Comparison of ENCODE assay signal across 48 mouse cellular contexts in the genomic region with DNA sequence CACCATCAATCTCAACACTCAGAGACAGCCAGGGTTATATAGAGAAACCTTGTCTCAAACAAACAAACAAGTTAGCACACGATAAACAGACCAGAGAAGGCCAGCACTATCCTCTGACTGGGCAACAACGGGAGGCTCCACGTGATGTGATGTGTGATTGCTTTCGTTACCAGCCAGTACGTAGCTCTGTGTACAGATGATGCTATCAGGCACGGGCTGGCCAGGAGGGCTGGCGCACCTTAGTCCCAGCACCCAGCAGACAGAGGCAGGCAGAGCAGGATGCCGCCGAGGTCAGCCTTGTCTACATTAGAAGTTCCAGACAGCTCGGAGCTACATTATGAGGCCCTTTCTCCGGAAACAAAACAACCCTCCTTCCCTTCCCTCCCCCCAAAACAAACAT. TPM values are rescaled to one million over a fixed set of nuclear protein-coding genes. Genes with fewer than 3 reads are reported as not detected.
"Had no signal": no experiment of that assay in that cellular context is flagged by ENCODE, and none has a peak within 500 bp of the region (broad histone marks: within the 10 kb centered on the region; RNA-seq: fewer than 3 reads in every experiment).

No protein-coding gene starts in this region.

- H3K4me3 ChIP-seq: left cerebral cortex, adult 2 months; limb, embryonic 10.5 days; limb, embryonic 12.5 days; limb, embryonic 13.5 days; limb, embryonic 15.5 days; liver, embryonic 12.5 days; liver, embryonic 13.5 days; liver, embryonic 15.5 days; lung, embryonic 15.5 days; megakaryocyte, embryonic 14.5 days; midbrain, embryonic 10.5 days; midbrain, embryonic 12.5 days; midbrain, embryonic 13.5 days; midbrain, embryonic 15.5 days; myocyte had no signal

- H3K27ac ChIP-seq: left cerebral cortex, adult 2 months; limb, embryonic 10.5 days; limb, embryonic 12.5 days; limb, embryonic 13.5 days; limb, embryonic 15.5 days; liver, embryonic 12.5 days; liver, embryonic 13.5 days; liver, embryonic 14.5 days; liver, embryonic 15.5 days; lung, embryonic 15.5 days; macrophage; midbrain, embryonic 10.5 days; midbrain, embryonic 12.5 days; midbrain, embryonic 13.5 days; midbrain, embryonic 15.5 days had no signal

- H3K4me2 ChIP-seq: limb, embryonic 12.5 days; limb, embryonic 13.5 days; limb, embryonic 15.5 days; liver, embryonic 11.5 days; liver, embryonic 12.5 days; liver, embryonic 13.5 days; liver, embryonic 15.5 days; lung, embryonic 14.5 days; lung, embryonic 15.5 days; midbrain, embryonic 11.5 days; midbrain, embryonic 12.5 days; midbrain, embryonic 13.5 days; midbrain, embryonic 15.5 days had no signal

- H3K9ac ChIP-seq: limb, embryonic 12.5 days; limb, embryonic 13.5 days; limb, embryonic 15.5 days; liver, embryonic 12.5 days; liver, embryonic 13.5 days; liver, embryonic 14.5 days; liver, embryonic 15.5 days; liver, postnatal 0 days; lung, embryonic 14.5 days; lung, embryonic 15.5 days; midbrain, embryonic 12.5 days; midbrain, embryonic 13.5 days; midbrain, embryonic 15.5 days had no signal

- H3K27me3 ChIP-seq: limb, embryonic 15.5 days; liver, embryonic 12.5 days; liver, embryonic 13.5 days; liver, embryonic 15.5 days; lung, embryonic 15.5 days; megakaryocyte, embryonic 14.5 days; midbrain, embryonic 12.5 days; midbrain, embryonic 13.5 days; midbrain, embryonic 15.5 days had no signal

- DNase-seq: left cerebral cortex, postnatal 4 days; liver; liver, embryonic 13.5 days; liver, postnatal 0 days; lung, adult 18-20 months; lung, adult 2 months; lung, embryonic 14.5 days; lung, postnatal 10 days; lung, postnatal 14 days; lung, postnatal 36 days; lung, postnatal 4 days; midbrain, embryonic 14.5 days had no signal

- ATAC-seq: liver, embryonic 12.5 days; liver, postnatal 0 days; lung, postnatal 0 days; midbrain, embryonic 13.5 days; midbrain, embryonic 15.5 days; midbrain, embryonic 16.5 days had no signal

- H3K9me3 ChIP-seq: limb, embryonic 10.5 days; limb, embryonic 12.5 days; limb, embryonic 13.5 days; limb, embryonic 15.5 days; liver, embryonic 12.5 days; liver, embryonic 13.5 days; liver, embryonic 15.5 days; lung, embryonic 15.5 days; megakaryocyte, embryonic 14.5 days; midbrain, embryonic 10.5 days; midbrain, embryonic 12.5 days; midbrain, embryonic 13.5 days; midbrain, embryonic 15.5 days had no signal

RNA-seq across cellular contexts. Expression of a gene that starts 53.6 kb away (rescaled TPM):
- total RNA-seq: left cerebral cortex, adult 18-20 months; left cerebral cortex, adult 2 months; left cerebral cortex, adult 8-10 months; left cerebral cortex, postnatal 10 days; left cerebral cortex, postnatal 14 days; left cerebral cortex, postnatal 25 days; left cerebral cortex, postnatal 36 days; left cerebral cortex, postnatal 4 days; liver, adult 2 months; megakaryocyte-erythroid progenitor cell, adult 5-6 weeks; midbrain, postnatal 0 days had no signal
- polyA plus RNA-seq: limb, embryonic 10.5 days; limb, embryonic 11.5 days; limb, embryonic 12.5 days; limb, embryonic 13.5 days; limb, embryonic 14.5 days; limb, embryonic 15.5 days; liver, adult 2 months; liver, embryonic 11.5 days; liver, embryonic 12.5 days; liver, embryonic 13.5 days; liver, embryonic 14.5 days; liver, embryonic 15.5 days; liver, embryonic 16.5 days; liver, postnatal 0 days; lung, adult 2 months; lung, embryonic 14.5 days; lung, embryonic 15.5 days; lung, embryonic 16.5 days; lung, postnatal 0 days; macrophage; midbrain, embryonic 10.5 days; midbrain, embryonic 11.5 days; midbrain, embryonic 12.5 days; midbrain, embryonic 13.5 days; midbrain, embryonic 14.5 days; midbrain, embryonic 15.5 days; midbrain, embryonic 16.5 days; midbrain, postnatal 0 days; myocyte had no signal

RNA-seq across cellular contexts. Expression of a gene that starts 58.6 kb away (rescaled TPM):
- total RNA-seq: liver, adult 2 months; megakaryocyte progenitor cell, adult 5-6 weeks; megakaryocyte, adult 5-6 weeks; megakaryocyte-erythroid progenitor cell, adult 5-6 weeks; monocyte, adult 5-6 weeks had no signal
- polyA plus RNA-seq: limb, embryonic 10.5 days; liver, adult 2 months; liver, embryonic 11.5 days; liver, embryonic 12.5 days; liver, embryonic 13.5 days; liver, embryonic 14.5 days; liver, embryonic 15.5 days; liver, postnatal 0 days; lung, adult 2 months; lung, embryonic 14.5 days; lung, embryonic 15.5 days; lung, postnatal 0 days; macrophage had no signal
